Mouse (Mus musculus): ENCODE results near the gene Zfp385b.

Zfp385b gene

GRCm38 (mm10) chr2:77388186-77388585 is 431.3 kb downstream of the Zfp385b start:
- no peak for DNase-seq (ENCODE audit: low spot score in 2 of 2)

- no peak for DNase-seq (ENCODE audit: low spot score in 2 of 2)
Measured at GRCm38 (mm10) chr2:77386515-77386914, 432.9 kb downstream of the Zfp385b start.

- no peak for DNase-seq (ENCODE audit: low spot score in 2 of 2)
Measured at GRCm38 (mm10) chr2:77382766-77383165, 436.7 kb downstream of the Zfp385b start.

GRCm38 (mm10) chr2:77379907-77380306 is 439.5 kb downstream of the Zfp385b start:
- no peak for DNase-seq (ENCODE audit: low spot score in 2 of 2)

GRCm38 (mm10) chr2:77379332-77379731 is 440.1 kb downstream of the Zfp385b start:
- no peak for DNase-seq (ENCODE audit: low spot score in 2 of 2)

- no peak for DNase-seq (ENCODE audit: low spot score in 2 of 2)
Measured at GRCm38 (mm10) chr2:77376823-77377222, 442.6 kb downstream of the Zfp385b start.

GRCm38 (mm10) chr2:77375155-77375554 is 444.3 kb downstream of the Zfp385b start:
- DNase-seq (ENCODE audit: low spot score in 2 of 2) = no peak

GRCm38 (mm10) chr2:77369174-77369573 is 450.3 kb downstream of the Zfp385b start:
- no peak for DNase-seq (ENCODE audit: low spot score in 2 of 2)

Measured in spleen, postnatal 36 days (tissue).